Mouse (Mus musculus): Measurements from ENCODE around the gene Timm9.

GRCm38 (mm10) chr12:71141189-71141588, 4.7 kb upstream of the Timm9 start:
- TF ChIP-seq EP300 (IDR thresholded peaks at IDR 0.05; ENCODE audit: insufficient read depth, low read depth, low read length) (no peak), POLR2A (IDR thresholded peaks at IDR 0.05; ENCODE audit: insufficient read depth, low read length) (no peak)

Data from ES-Bruce4 (cell line).